Mouse (Mus musculus): Measurements from ENCODE around the gene Epha6. TPM values are rescaled to one million over a fixed set of nuclear protein-coding genes. Genes with fewer than 3 reads are reported as not detected.

Epha6 gene
- polyA plus RNA-seq, 1 experiment from 2014 or later = 0.35 TPM

Small RNA genes lying within 50 kb of the gene (microRNA-seq; reads per million reads assigned to microRNA genes)
- not detected for gene Gm24755

Data from midbrain, embryonic 10.5 days (tissue).